ENCODE assay signal across 8 mouse cellular contexts in genomic region chr12:108766316-108766715, GRCm38 (mm10). TPM values are rescaled to one million over a fixed set of nuclear protein-coding genes. Genes with fewer than 3 reads are reported as not detected.
A peak's percentile ranks its signal among the peaks of the same experiment; 100 is the strongest.
DNase-seq lines count a peak whose midpoint lies in the region; ATAC-seq lines count a peak whose summit lies in the region.

No protein-coding gene starts in this region.

- H3K4me1 ChIP-seq in lung, embryonic 15.5 days: peaks cover 20% of the 10 kb centered on the region
- H3K4me1 ChIP-seq in embryonic facial prominence, embryonic 15.5 days: peaks cover 23% of the 10 kb centered on the region
- H3K4me1 ChIP-seq in intestine, embryonic 14.5 days (replicated peaks; ENCODE audit: control insufficient read depth, insufficient read depth, low read length): peaks cover 15% of the 10 kb centered on the region

- H3K27ac ChIP-seq in lung, embryonic 15.5 days: peak overlapping the region; percentile 79
- H3K27ac ChIP-seq in embryonic facial prominence, embryonic 15.5 days (replicated peaks): peak overlapping the region; percentile 84
- H3K27ac ChIP-seq in intestine, embryonic 14.5 days (ENCODE audit: low read depth): peak overlapping the region; percentile 71

- no peak for DNase-seq in lung, postnatal 14 days
- DNase-seq in intestine, embryonic 14.5 days (ENCODE audit: low spot score): no peak
- no peak for DNase-seq in adrenal gland, postnatal 36 days
- no peak for DNase-seq in left cerebral cortex, postnatal 25 days (ENCODE audit: low spot score in 2 of 2)
- DNase-seq in thymus, postnatal 0 days (ENCODE audit: low spot score): no peak

- no peaks in the 10 kb centered on the region for H3K36me3 ChIP-seq in lung, embryonic 15.5 days
- H3K36me3 ChIP-seq in embryonic facial prominence, embryonic 15.5 days: no peaks in the 10 kb centered on the region
- H3K36me3 ChIP-seq in intestine, embryonic 14.5 days (ENCODE audit: control insufficient read depth, insufficient read depth, low read length): no peaks in the 10 kb centered on the region

- no peaks in the 10 kb centered on the region for H3K27me3 ChIP-seq in lung, embryonic 15.5 days
- H3K27me3 ChIP-seq in embryonic facial prominence, embryonic 15.5 days: no peaks in the 10 kb centered on the region
- H3K27me3 ChIP-seq in intestine, embryonic 14.5 days (replicated peaks; ENCODE audit: control insufficient read depth, insufficient read depth, low read length): no peaks in the 10 kb centered on the region

- WGBS in lung, embryonic 15.5 days: 42% methylated on average over 10 of the region's 10 CpGs
- 48% methylated on average over 10 of the region's 10 CpGs for WGBS in embryonic facial prominence, embryonic 15.5 days
- 60% methylated on average over 10 of the region's 10 CpGs for WGBS in intestine, embryonic 14.5 days

- peak overlapping the region; percentile 34 for H3K4me3 ChIP-seq in lung, embryonic 15.5 days
- H3K4me3 ChIP-seq in embryonic facial prominence, embryonic 15.5 days (replicated peaks): peak overlapping the region; percentile 35
- peak overlapping the region; percentile 21 for H3K4me3 ChIP-seq in intestine, embryonic 14.5 days (ENCODE audit: low read depth, low read length)

- H3K9me3 ChIP-seq in lung, embryonic 15.5 days: no peaks in the 10 kb centered on the region
- no peaks in the 10 kb centered on the region for H3K9me3 ChIP-seq in embryonic facial prominence, embryonic 15.5 days (replicated peaks)
- no peaks in the 10 kb centered on the region for H3K9me3 ChIP-seq in intestine, embryonic 14.5 days (ENCODE audit: control insufficient read depth, low read length)

- intact Hi-C loops in left cerebral cortex, postnatal 25 days (cut with DNase I): no loop called here

- peak overlapping the region; percentile 26; the same call in 1 of the 2 replicates for H3K9ac ChIP-seq in lung, embryonic 15.5 days
- H3K9ac ChIP-seq in embryonic facial prominence, embryonic 15.5 days: no peak overlapping the region
- peak overlapping the region; percentile 39 for H3K9ac ChIP-seq in intestine, embryonic 14.5 days (ENCODE audit: low read length)

- H3K4me2 ChIP-seq in lung, embryonic 15.5 days: peak overlapping the region; percentile 64
- peak overlapping the region; percentile 55 for H3K4me2 ChIP-seq in embryonic facial prominence, embryonic 15.5 days (replicated peaks)
- peak overlapping the region; percentile 60 for H3K4me2 ChIP-seq in intestine, embryonic 14.5 days (ENCODE audit: low read length)

- ATAC-seq in lung, embryonic 15.5 days (ENCODE audit: borderline replicate concordance, extremely low read depth, low FRiP score, low TSS enrichment): no peak
- ATAC-seq in embryonic facial prominence, embryonic 15.5 days (ENCODE audit: insufficient number of reproducible peaks, low FRiP score, low TSS enrichment, low read depth): no peak
- ATAC-seq in intestine, embryonic 14.5 days (replicated peaks; ENCODE audit: low FRiP score, low TSS enrichment, low read depth): no peak
- ATAC-seq in megakaryocyte progenitor cell, adult 5-6 weeks (replicated peaks; ENCODE audit: poor library complexity): peak; percentile 10

RNA-seq across cellular contexts. Expression of gene Yy1, which starts 26.5 kb away (rescaled TPM):
- polyA plus RNA-seq in lung, embryonic 15.5 days (2015; fragmentation: Nextera tagmentation; extraction: Ambion mirVana): 19.3 and 21.6 TPM in 2 replicates
- polyA plus RNA-seq in embryonic facial prominence, embryonic 15.5 days (2015; fragmentation: Nextera tagmentation; extraction: Ambion mirVana): 16.0 and 16.5 TPM in 2 replicates
- 18.4 and 20.5 TPM in 2 replicates for polyA plus RNA-seq in intestine, embryonic 14.5 days (2014; fragmentation: Nextera tagmentation; extraction: Ambion mirVana)
- total RNA-seq in megakaryocyte progenitor cell, adult 5-6 weeks (2015): 79.4 and 90.2 TPM in 2 replicates
- 44.6 and 51.8 TPM in 2 replicates for total RNA-seq in megakaryocyte progenitor cell, adult 5-6 weeks (2017)
- total RNA-seq in adrenal gland, postnatal 36 days (2021): 10 to 100 TPM; 69.4 to 84.1 TPM
- total RNA-seq in left cerebral cortex, postnatal 25 days (2021): 10 to 100 TPM; 46.9 to 49.8 TPM
- 20.6 and 27.4 TPM in 2 replicates for polyA plus RNA-seq in thymus, postnatal 0 days (2015; fragmentation: Nextera tagmentation; extraction: Ambion mirVana)
